Mouse (Mus musculus): ENCODE measurements around the gene Naxd. TPM values are rescaled to one million over a fixed set of nuclear protein-coding genes. Genes with fewer than 3 reads are reported as not detected.

The Naxd gene
- total RNA-seq, 2 experiments from 2014 or later: 71.0 to 74.4 TPM

DNA sequence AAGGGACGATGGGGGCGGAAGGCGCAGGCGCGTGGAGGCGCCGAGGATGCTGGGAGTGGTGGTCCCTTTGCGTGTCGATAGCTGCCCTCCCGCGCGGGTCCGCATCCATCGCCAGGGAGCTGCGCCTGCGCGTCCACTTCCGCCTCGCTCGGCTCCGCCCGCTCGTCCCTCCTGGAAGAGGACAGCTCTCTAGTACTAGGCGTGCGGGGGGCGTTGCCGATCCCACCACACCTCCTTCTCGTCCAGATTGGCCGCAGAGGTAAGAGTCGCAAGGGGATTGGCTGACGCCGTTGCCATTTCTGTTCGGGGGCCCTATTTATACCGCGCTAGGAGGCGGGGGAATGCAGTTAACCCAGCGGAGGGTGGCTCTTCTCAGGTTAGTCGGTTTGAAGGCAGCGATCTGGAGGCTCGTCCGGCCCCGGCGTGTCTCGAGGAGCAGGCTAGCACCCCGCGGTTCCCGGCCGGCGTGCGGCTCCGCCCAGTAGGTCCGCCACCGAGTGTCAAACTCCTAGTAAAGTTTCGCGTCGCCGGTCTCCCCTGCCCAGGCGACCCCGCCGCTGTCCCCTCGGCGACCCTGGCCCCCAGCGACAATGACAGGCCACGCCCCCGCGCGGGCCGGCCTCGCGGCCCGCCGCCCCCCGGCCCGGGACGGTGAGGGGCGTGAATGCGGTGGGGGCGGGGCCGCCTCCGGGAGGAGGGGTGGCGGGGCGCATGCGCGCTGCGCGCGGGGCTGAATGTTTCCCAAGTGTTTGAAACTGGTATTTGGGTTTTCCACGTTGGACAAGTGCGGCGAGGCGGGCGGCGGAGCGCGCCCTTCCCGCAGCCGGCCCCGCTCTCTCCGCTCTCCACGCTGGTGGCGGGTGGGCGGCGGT lies 58.6 kb downstream of the Naxd start:
- DNase-seq: peak; percentile 99

DNA sequence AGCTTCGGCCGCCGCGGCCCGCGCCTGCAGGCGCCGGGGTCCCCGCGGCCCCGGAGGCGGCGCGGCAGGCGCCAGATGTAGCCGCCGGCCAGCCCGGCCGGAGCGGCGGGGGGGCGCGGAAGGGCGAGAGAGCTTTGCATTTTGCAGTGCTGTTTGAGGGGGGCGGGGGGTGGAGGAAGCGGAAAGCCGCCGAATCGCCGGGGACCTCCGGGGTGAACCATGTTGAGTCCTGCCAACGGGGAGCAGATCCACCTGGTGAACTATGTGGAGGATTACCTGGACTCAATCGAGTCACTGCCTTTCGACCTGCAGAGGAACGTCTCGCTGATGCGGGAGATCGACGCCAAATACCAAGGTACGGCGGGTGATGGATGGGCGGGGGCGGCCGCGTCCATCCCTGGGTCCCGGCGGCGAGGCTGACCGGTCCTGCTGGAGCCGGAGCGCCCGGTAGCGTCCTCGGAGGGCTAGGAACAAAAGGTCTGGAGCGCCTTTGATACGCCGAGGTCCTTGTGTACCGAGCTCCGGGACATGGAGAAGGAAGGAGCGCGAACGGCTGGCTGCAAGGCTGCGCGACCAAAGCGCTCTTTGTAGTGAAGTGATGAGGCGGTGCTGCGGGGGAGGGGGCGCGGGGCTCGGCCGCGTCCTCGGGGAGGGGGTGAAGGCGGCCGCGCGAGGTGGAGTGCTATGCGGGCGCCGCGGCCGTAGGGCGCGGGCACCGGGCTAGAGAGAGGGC lies 59.6 kb downstream of the Naxd start:
- peak; percentile 28 to 64 for DNase-seq

DNA sequence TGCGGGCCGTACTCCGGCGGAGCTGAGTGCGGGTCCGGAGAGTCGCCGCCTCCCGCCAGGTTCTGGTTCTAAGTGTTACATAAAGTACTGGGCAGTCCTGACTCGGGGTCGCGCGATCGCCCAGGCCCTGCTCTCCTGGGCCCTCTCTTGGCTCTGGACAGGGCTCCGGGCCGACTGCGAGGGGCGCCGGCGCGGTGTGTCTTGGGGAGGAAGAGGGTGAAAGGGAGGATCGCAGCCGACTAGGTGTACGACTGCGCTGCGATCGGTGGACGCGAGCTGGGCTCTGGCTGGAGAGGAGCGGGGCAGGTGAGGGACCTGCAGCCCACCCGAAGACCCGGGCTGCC lies 60.1 kb downstream of the Naxd start:
- peak; percentile 45 to 60 for DNase-seq

DNA sequence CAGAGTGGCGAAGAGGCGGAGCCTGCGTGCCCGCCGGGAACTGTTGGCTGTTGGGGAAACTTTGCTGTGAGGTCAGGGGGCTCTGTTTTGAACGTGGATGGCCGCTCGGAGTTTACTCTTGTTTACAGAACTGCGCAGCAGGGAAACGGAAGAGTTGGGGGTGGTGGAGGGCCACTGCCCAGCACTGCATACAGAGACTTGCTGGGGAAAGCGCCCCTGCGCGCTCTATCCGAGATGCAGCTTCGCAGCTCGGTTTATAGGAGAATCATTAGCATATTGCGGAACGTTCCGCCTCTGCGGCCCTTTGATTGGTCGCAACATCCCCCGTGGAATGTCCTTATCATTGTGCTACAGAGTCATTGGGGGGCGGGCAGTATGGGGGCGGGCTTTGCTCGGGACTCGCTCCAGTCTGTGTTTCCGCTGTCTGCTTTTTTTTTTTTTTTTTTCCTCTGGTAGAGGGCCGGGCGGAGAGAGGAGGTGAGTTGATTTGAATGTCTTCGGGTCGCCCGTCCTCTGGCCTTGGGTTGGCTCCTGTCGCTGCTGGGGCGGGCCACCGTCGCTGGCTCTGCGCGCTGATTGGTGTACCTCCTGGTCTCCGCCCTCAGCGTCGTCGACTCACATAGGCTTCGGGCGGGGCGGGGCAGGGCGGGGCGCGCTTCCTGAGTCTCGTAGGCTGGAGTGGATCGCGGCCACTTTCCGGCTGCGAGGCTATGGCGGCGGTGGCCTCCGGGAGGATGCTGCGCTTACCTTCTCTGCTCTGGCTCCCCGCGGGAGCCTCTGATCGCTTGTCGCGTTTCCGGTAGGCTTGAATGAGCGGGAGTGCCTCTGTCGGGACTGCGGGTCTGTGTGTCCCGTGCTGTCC lies 60.7 kb downstream of the Naxd start:
- DNase-seq: peak; percentile 96 to 97

DNA sequence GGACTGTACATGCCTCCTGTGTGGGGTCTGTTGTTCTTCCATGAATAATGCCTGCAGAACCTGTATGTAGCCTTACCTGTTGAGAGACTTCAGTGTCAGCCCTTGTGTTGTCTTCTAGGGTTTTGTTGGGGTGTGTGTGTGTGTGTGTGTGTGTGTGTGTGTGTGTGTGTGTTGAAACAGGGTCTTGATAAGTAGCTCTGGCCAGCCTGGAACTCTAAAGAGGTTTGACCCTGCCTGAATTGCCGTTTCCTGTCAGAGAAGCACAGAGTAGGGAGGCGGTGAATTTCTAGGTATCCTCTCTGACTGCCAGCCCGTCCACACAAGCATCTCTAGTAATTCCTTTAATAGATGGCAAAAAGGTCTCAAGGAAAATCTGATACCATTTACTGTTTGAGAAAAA lies 62.2 kb downstream of the Naxd start:
- no peak for DNase-seq

DNA sequence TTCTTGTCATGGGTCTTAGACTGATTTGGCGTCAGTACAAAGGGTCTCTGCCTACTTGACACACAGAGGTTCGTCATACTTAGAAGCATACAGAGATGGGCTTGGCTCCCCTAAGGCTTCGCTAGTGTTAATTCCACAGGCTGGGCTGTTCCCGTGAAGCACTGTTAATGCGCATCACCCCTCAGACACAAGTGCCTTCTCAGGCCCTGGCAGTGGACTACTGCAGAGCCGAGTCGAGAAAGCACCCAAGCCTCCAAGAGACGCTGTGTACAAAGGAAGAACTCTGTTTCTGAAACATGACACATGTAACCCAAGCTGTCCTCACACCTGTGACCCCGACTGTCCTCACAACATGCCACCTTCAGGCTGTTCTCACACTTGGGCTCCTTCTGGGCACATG lies 62.9 kb downstream of the Naxd start:
- no peak for DNase-seq

DNA sequence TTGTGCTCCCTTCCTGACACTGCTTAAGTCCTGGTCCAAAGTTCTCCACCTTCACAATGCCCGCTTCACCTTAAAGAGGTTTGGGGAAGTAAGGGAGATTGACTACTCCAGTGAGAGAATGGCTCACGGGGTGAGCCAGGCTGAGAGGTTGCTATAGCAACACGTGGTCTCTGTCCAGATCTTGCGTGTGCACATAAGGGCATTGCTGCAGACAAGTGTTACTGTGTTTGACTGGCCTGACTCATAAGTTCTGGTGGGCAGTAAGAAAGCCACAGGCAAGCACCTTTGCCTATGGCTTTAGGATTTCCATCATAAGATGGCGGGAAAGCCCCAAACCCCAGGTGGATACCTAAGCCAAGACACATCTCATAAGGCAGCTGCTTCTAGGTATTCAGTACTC lies 66.9 kb downstream of the Naxd start:
- DNase-seq: no peak

Other genes with a start within 250 kb of the Naxd start
- gene Col4a2, start 184.7 kb upstream of the Naxd start, total RNA-seq (2021): 100 to 1,000 TPM; 182 to 302 TPM
- gene Col4a1, start 184.7 kb upstream of the Naxd start, total RNA-seq (2021): 100 to 1,000 TPM; 359 to 687 TPM
- gene Rab20, start 18.8 kb upstream of the Naxd start, total RNA-seq (2021): 10 to 100 TPM in 1 of 2 experiments, 1 to 10 TPM in 1; 6.7 to 12.5 TPM
- gene Cars2, start 53.3 kb downstream of the Naxd start, total RNA-seq (2021): 10 to 100 TPM; 34.6 to 39.8 TPM
- gene Ing1, start 58.1 kb downstream of the Naxd start, total RNA-seq (2021): 10 to 100 TPM; 36.1 to 43.7 TPM
- gene Ankrd10, start 138.3 kb downstream of the Naxd start, total RNA-seq (2021): 10 to 100 TPM; 48.9 to 52.6 TPM
- gene 1700016D06Rik, start 203.6 kb downstream of the Naxd start, total RNA-seq (2021): not detected
- 10 to 100 TPM; 40.7 to 45.5 TPM for gene Arhgef7, start 230.2 kb downstream of the Naxd start, total RNA-seq (2021)

Measured in adrenal gland, postnatal 36 days (tissue).